Mouse (Mus musculus) kidney, postnatal 4 days (tissue): Measurements from ENCODE around the gene Krtap13.
"Not testable (repeated sequence)": the region's sequence is repeated elsewhere in the genome, so short reads cannot be mapped to it uniquely, and the experiment has no call there.

Source experiments
- DNase-seq, 2 experiments: peaks; one replicate each; pipeline ENCODE4 v3.0.0; 2021; ENCODE audit warnings: mixed read lengths in 2 of 2

Gene Krtap13

GRCm38 (mm10) chr16:88751535-88751934, at the start of gene Krtap13:
Krtap13 (minus strand) TSS chr16:88751635.
- DNase-seq, result not testable (repeated sequence)

- DNase-seq, result no peak
Measured at GRCm38 (mm10) chr16:88786786-88787185, 35.4 kb upstream of the Krtap13 start.

- no peak for DNase-seq
Measured at GRCm38 (mm10) chr16:88777596-88777995, 26.2 kb upstream of the Krtap13 start, which contains the start of gene Gm5965. Gm5965 (plus strand) TSS chr16:88777896.

GRCm38 (mm10) chr16:88774106-88774505, 22.7 kb upstream of the Krtap13 start, which contains the start of gene 2310057N15Rik:
2310057N15Rik (minus strand) TSS chr16:88774206.
- DNase-seq, result no peak

GRCm38 (mm10) chr16:88758547-88758946, 7.1 kb upstream of the Krtap13 start, which contains the start of gene 2310034C09Rik:
2310034C09Rik (plus strand) TSS chr16:88758847.
- not testable (repeated sequence) for DNase-seq

GRCm38 (mm10) chr16:88747943-88748342, 3.5 kb downstream of the Krtap13 start:
- no peak for DNase-seq

- DNase-seq, result no peak
Measured at GRCm38 (mm10) chr16:88744750-88745340, 6.6 kb downstream of the Krtap13 start.

GRCm38 (mm10) chr16:88735391-88735790, 16.0 kb downstream of the Krtap13 start:
- DNase-seq, result no peak

GRCm38 (mm10) chr16:88728812-88729275, 22.6 kb downstream of the Krtap13 start, which contains the start of gene Krtap13-1:
Krtap13-1 (plus strand) TSS chr16:88728862.
- DNase-seq, result no peak

- no peak for DNase-seq
Measured at GRCm38 (mm10) chr16:88720031-88720430, 31.4 kb downstream of the Krtap13 start.

- no peak for DNase-seq
Measured at GRCm38 (mm10) chr16:88716549-88716948, 34.9 kb downstream of the Krtap13 start.

- no peak for DNase-seq
Measured at GRCm38 (mm10) chr16:88711245-88711644, 40.2 kb downstream of the Krtap13 start.

GRCm38 (mm10) chr16:88710757-88711156, 40.7 kb downstream of the Krtap13 start:
- no peak for DNase-seq

- DNase-seq, result no peak
Measured at GRCm38 (mm10) chr16:88707496-88708012, 43.9 kb downstream of the Krtap13 start, which contains the start of gene 2310061N02Rik. 2310061N02Rik (minus strand) TSS chr16:88707962.

- peak; percentile 7 to 15 for DNase-seq
Measured at GRCm38 (mm10) chr16:88701072-88701864, 50.2 kb downstream of the Krtap13 start.
